Mouse (Mus musculus): ENCODE measurements around the gene Nt5dc2. TPM values are rescaled to one million over a fixed set of nuclear protein-coding genes. Genes with fewer than 3 reads are reported as not detected.

Gene Nt5dc2
- total RNA-seq, 1 experiment, result 155 TPM

DNA sequence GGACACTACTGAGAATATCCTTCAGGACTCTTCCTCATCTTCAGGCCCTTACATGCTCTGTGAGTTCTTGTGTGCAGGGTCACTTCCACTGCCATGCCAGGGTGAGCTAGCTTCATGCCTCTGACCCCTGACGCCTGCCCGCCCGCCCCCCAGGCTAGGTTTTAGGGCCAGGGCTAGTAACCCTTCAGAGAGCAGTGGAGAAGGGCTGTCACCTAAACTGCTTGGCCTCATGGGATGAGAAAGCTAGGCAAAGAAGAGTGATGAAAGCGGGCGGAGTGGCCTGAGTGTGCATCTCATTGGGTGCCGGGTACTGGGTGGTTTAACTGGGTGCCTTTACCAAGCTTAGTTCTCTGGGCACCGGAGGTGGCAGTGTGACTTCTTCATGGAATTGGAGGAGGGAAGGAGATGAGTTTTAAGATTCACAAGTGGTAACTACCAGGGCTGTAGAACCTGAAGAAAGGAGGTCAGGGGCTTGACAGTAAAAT, 1.7 kb downstream of the Nt5dc2 start:
- Histone ChIP-seq H3K27ac (ENCODE audit: insufficient read depth, low read depth, low read length, poor library complexity, severe bottlenecking) (no peak overlapping the region), H3K4me1 (ENCODE audit: control insufficient read depth in 2 of 2, insufficient read depth in 2 of 2, low read length in 2 of 2, poor library complexity in 1 of 2) (peaks cover 7 to 18% of the 10 kb centered on the region in 2 experiments), H3K9me3 (ENCODE audit: control insufficient read depth, insufficient read depth, low read depth, low read length) (no peaks in the 10 kb centered on the region), H3K36me3 (ENCODE audit: control insufficient read depth, insufficient read depth, low read length, poor library complexity, severe bottlenecking) (peaks cover 27% of the 10 kb centered on the region), H3K4me3 (ENCODE audit: insufficient read depth in 1 of 2, low read depth in 1 of 2, low read length in 2 of 2, poor library complexity in 1 of 2, severe bottlenecking in 1 of 2) (no peak overlapping the region; a peak in 1 of 4 replicates), H3K9ac (ENCODE audit: insufficient read depth, low read depth, low read length, poor library complexity, severe bottlenecking) (no peak overlapping the region; the same call in 1 of the 2 replicates)
- no peak for TF ChIP-seq ZNF384 (IDR thresholded peaks at IDR 0.05; ENCODE audit: low read depth, low read length)
- no peak for TF ChIP-seq MAFK (IDR thresholded peaks at IDR 0.05; ENCODE audit: insufficient read depth, low read depth, low read length)
- TF ChIP-seq CHD2 (IDR thresholded peaks at IDR 0.05; ENCODE audit: low read depth, low read length), result no peak
- TF ChIP-seq HCFC1 (IDR thresholded peaks at IDR 0.05; ENCODE audit: borderline replicate concordance, insufficient read depth, low read length), result no peak
- TF ChIP-seq ZC3H11A (IDR thresholded peaks at IDR 0.05; ENCODE audit: borderline replicate concordance, low read depth, low read length), result no peak
- no peak for DNase-seq (ENCODE audit: low read depth, low spot score)
- in situ Hi-C loops (cut with MboI; ENCODE audit: low sequenced_read_pairs in 2 of 2, unreplicated experiment in 2 of 2), result no loop called here

DNA sequence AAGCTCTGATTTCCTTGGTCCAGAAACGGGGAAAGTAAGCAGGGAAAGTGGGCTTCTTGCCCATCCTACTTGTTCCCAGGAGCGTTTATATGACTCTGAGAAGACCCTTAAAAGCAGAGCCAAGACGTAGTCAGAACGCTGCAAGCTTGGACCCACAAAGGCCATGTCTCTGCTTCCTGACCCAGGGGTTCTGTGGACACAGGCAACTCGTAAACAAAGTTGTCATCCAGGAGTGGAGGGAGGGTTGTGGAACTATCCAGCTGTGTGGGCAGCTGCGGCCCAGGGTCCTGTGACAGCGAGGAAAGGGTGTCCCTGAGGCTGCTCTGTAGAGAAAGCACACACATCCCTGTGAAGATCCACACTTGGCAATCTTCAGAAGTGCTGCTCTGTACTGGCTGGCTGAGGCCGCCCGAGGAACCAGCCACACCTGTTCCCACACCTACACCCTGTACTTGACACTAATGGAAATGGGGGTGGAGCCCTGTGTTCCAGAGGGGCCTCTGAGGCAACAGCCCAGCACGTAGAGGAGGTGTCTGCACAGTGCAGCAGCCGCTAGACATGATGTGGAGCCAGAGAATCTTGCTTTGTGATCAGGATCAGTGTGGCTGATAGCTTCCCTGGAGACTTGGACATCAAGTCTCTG, 2.3 kb downstream of the Nt5dc2 start:
- no peak overlapping the region for H3K27ac ChIP-seq (ENCODE audit: insufficient read depth, low read depth, low read length, poor library complexity, severe bottlenecking)
- H3K4me1 ChIP-seq (ENCODE audit: control insufficient read depth in 2 of 2, insufficient read depth in 2 of 2, low read length in 2 of 2, poor library complexity in 1 of 2), result peaks cover 6 to 22% of the 10 kb centered on the region in 2 experiments
- H3K9ac ChIP-seq (ENCODE audit: insufficient read depth, low read depth, low read length, poor library complexity, severe bottlenecking), result no peak overlapping the region
- peaks cover 27% of the 10 kb centered on the region for H3K36me3 ChIP-seq (ENCODE audit: control insufficient read depth, insufficient read depth, low read length, poor library complexity, severe bottlenecking)
- no peak overlapping the region for H3K4me3 ChIP-seq (ENCODE audit: insufficient read depth in 1 of 2, low read depth in 1 of 2, low read length in 2 of 2, poor library complexity in 1 of 2, severe bottlenecking in 1 of 2)
- no peak for DNase-seq (ENCODE audit: low read depth, low spot score)
- in situ Hi-C loops (cut with MboI; ENCODE audit: low sequenced_read_pairs in 2 of 2, unreplicated experiment in 2 of 2), result no loop called here
- no peaks in the 10 kb centered on the region for H3K9me3 ChIP-seq (ENCODE audit: control insufficient read depth, insufficient read depth, low read depth, low read length)
- no peak for TF ChIP-seq ZC3H11A (IDR thresholded peaks at IDR 0.05; ENCODE audit: borderline replicate concordance, low read depth, low read length)
- TF ChIP-seq HCFC1 (IDR thresholded peaks at IDR 0.05; ENCODE audit: borderline replicate concordance, insufficient read depth, low read length), result no peak
- no peak for TF ChIP-seq ZNF384 (IDR thresholded peaks at IDR 0.05; ENCODE audit: low read depth, low read length)
- no peak for TF ChIP-seq MAFK (IDR thresholded peaks at IDR 0.05; ENCODE audit: insufficient read depth, low read depth, low read length)
- TF ChIP-seq CHD2 (IDR thresholded peaks at IDR 0.05; ENCODE audit: low read depth, low read length), result no peak

DNA sequence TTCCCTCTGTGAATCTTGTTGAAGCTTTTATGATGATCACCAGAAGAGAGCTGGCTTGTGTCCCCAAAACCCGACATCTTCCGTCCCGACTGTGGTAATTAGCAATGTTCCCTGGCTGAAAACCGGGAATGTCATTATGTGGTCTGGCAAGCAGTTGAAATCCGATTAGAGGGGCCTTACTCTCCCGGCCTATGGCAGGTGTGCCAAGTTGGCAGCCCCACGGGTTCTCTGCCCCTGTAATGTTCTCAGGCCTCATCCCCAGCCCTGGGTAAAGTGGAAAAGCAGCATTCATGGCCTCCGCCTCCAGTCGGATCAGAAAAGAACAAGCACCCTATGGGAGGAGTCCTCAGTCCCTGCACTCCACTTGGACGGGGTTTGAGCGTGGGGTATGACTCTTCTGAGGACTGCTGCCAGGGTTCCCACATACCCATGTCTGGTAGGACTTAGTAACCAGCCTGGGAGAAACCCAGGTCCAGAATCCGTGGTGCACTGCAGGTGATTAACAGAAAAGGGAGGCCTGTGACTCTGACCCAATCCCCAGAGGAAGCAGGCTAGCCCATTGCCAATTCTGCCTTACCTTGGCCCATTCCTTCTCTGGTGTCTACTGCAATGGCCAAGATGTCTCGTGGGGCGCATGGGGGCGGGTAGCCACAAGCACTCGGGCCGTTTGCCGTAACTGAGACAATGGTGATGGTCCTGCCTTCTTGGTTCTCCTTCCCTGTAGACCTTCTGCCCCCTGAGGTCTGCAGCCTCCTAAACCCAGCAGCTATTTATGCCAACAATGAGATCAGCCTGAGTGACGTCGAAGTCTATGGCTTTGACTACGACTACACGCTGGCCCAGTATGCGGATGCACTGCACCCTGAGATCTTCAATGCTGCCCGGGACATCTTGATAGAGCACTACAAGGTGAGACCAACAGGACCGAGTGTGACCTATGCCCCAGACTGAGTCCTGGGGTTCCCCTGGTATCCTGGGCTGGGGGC, 3.5 kb downstream of the Nt5dc2 start:
- in situ Hi-C loops (cut with MboI; ENCODE audit: low sequenced_read_pairs in 2 of 2, unreplicated experiment in 2 of 2), result no loop called here
- no peak for DNase-seq (ENCODE audit: low read depth, low spot score)
- TF ChIP-seq HCFC1 (IDR thresholded peaks at IDR 0.05; ENCODE audit: borderline replicate concordance, insufficient read depth, low read length) (no peak), ZNF384 (IDR thresholded peaks at IDR 0.05; ENCODE audit: low read depth, low read length) (no peak), ZC3H11A (IDR thresholded peaks at IDR 0.05; ENCODE audit: borderline replicate concordance, low read depth, low read length) (no peak), CHD2 (IDR thresholded peaks at IDR 0.05; ENCODE audit: low read depth, low read length) (no peak), MAFK (IDR thresholded peaks at IDR 0.05; ENCODE audit: insufficient read depth, low read depth, low read length) (no peak)
- Histone ChIP-seq H3K9me3 (ENCODE audit: control insufficient read depth, insufficient read depth, low read depth, low read length) (no peaks in the 10 kb centered on the region), H3K4me3 (ENCODE audit: insufficient read depth in 1 of 2, low read depth in 1 of 2, low read length in 2 of 2, poor library complexity in 1 of 2, severe bottlenecking in 1 of 2) (no peak overlapping the region), H3K36me3 (ENCODE audit: control insufficient read depth, insufficient read depth, low read length, poor library complexity, severe bottlenecking) (peaks cover 36% of the 10 kb centered on the region), H3K9ac (ENCODE audit: insufficient read depth, low read depth, low read length, poor library complexity, severe bottlenecking) (no peak overlapping the region), H3K4me1 (ENCODE audit: control insufficient read depth in 2 of 2, insufficient read depth in 2 of 2, low read length in 2 of 2, poor library complexity in 1 of 2) (peaks cover 7 to 30% of the 10 kb centered on the region in 2 experiments), H3K27ac (ENCODE audit: insufficient read depth, low read depth, low read length, poor library complexity, severe bottlenecking) (no peak overlapping the region)

DNA sequence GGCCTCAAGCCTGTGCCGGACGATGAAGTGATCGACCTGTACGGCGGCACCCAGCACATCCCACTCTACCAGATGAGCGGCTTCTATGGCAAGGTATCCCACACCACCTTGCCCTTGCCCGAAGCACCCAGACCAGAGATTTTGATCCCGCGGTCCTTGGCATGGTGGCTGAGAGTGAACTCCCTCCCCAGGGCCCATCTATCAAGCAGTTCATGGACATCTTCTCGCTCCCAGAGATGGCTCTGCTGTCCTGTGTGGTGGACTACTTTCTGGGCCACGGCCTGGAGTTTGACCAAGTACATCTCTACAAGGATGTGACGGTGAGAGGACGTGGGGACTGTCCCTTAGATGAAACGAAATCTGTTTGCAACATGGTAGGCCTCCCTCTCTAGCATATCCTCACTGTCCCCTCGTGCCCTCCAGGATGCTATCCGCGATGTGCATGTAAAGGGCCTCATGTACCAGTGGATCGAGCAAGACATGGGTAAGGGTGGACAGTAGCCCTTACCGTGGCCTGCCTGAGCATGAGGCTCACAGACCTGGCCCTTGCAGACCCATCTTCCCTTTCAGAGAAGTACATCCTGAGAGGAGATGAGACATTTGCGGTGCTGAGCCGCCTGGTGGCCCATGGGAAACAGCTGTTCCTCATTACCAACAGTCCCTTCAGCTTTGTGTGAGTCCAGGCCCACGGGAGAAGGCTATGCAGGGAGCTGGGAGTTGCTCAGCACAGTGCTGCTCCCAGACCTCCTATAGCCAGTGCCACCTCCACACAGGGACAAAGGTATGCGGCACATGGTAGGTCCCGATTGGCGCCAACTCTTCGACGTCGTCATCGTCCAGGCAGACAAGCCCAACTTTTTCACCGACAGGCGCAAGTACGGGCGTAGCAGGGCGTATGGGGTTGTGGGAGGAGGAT, 4.9 kb downstream of the Nt5dc2 start:
- Histone ChIP-seq H3K27ac (ENCODE audit: insufficient read depth, low read depth, low read length, poor library complexity, severe bottlenecking) (no peak overlapping the region), H3K9me3 (ENCODE audit: control insufficient read depth, insufficient read depth, low read depth, low read length) (no peaks in the 10 kb centered on the region), H3K36me3 (ENCODE audit: control insufficient read depth, insufficient read depth, low read length, poor library complexity, severe bottlenecking) (peaks cover 50% of the 10 kb centered on the region), H3K4me1 (ENCODE audit: control insufficient read depth in 2 of 2, insufficient read depth in 2 of 2, low read length in 2 of 2, poor library complexity in 1 of 2) (peaks cover 6 to 24% of the 10 kb centered on the region in 2 experiments; a peak in 3 of 4 replicates), H3K9ac (ENCODE audit: insufficient read depth, low read depth, low read length, poor library complexity, severe bottlenecking) (no peak overlapping the region), H3K4me3 (ENCODE audit: insufficient read depth in 1 of 2, low read depth in 1 of 2, low read length in 2 of 2, poor library complexity in 1 of 2, severe bottlenecking in 1 of 2) (no peak overlapping the region)
- no peak for TF ChIP-seq HCFC1 (IDR thresholded peaks at IDR 0.05; ENCODE audit: borderline replicate concordance, insufficient read depth, low read length)
- DNase-seq (ENCODE audit: low read depth, low spot score), result no peak
- in situ Hi-C loops (cut with MboI; ENCODE audit: low sequenced_read_pairs in 2 of 2, unreplicated experiment in 2 of 2), result no loop called here
